Mouse (Mus musculus): Measurements from ENCODE around the gene Psme1. TPM values are rescaled to one million over a fixed set of nuclear protein-coding genes. Genes with fewer than 3 reads are reported as not detected.

Gene Psme1
- polyA plus RNA-seq, 1 experiment: 188 TPM

DNA sequence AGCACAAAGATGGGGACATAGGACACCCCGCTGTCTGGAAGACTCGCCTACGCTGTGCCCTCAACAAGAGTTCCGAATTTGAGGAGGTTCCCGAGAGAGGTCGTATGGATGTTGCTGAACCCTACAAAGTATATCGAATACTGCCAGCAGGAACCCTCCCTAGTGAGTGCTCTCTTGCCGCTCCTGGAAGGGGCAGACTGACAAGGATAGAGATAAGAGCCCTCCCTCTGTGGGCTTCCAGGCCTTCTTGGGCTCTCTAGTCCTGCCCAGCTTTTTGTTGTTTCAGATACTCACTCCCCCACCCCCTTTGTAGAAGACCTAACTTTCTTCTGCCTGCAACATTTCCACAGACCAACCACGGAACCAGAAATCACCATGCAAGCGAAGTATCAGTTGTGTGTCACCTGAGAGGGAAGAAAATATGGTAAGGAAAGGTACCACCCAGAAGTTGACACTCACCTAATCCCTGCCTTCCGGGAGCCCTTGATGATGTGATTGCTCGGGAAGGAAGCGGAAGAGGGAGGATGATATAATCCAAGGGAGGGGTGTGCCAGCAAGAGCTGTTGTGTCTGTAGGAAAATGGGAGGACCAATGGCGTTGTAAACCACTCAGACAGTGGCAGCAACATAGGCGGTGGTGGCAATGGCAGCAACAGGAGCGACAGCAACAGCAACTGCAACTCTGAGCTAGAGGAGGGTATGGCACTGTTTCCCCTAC is 28.0 kb downstream of the Psme1 start:
- Histone ChIP-seq H3K9ac (ENCODE audit: low read depth, poor library complexity, severe bottlenecking) (peak overlapping the region; percentile 23), H3K36me3 (ENCODE audit: control insufficient read depth, insufficient read depth, low read length, poor library complexity, severe bottlenecking) (peaks cover 35% of the 10 kb centered on the region), H3K9me3 (replicated peaks; ENCODE audit: control insufficient read depth, insufficient read depth, low read length, poor library complexity, severe bottlenecking) (no peaks in the 10 kb centered on the region), H3K4me3 (ENCODE audit: low read depth, low read length) (no peak overlapping the region), H3K27ac (ENCODE audit: insufficient read depth, low read length) (peak overlapping the region; percentile 46; the same call in 1 of the 2 replicates), H3K27me3 (ENCODE audit: control insufficient read depth, insufficient read depth, low read length, poor library complexity, severe bottlenecking) (no peaks in the 10 kb centered on the region), H3K4me1 (ENCODE audit: control insufficient read depth, insufficient read depth, low read length) (peaks cover 4% of the 10 kb centered on the region)
- no peak for TF ChIP-seq CTCF (IDR thresholded peaks at IDR 0.05; ENCODE audit: low read depth, low read length)
- TF ChIP-seq POLR2A (IDR thresholded peaks at IDR 0.05; ENCODE audit: insufficient read depth, low read length): no peak

DNA sequence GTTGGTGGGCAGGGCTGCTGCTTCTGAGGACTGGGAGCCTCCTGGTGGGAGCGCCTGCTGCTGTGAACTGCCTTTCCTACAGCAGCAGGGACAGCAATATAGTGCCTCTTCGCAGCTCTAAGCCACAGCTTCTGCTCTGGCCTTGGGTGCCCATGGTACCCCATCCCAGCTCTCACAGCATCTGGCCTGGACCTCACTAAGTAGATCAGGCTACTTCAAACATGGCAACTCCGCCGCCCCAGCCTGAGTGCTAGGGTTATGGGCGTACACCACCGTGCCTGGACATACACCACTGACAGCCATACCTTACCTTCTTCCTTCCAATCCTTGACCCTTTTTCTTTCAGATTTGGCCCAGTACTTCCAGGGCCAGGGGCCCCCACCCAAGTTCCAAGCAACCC is 30.4 kb downstream of the Psme1 start:
- TF ChIP-seq CTCF (IDR thresholded peaks at IDR 0.05; ENCODE audit: low read depth, low read length): no peak
- TF ChIP-seq EP300 (IDR thresholded peaks at IDR 0.05; ENCODE audit: insufficient read depth, low read depth, low read length): no peak
- TF ChIP-seq POLR2A (IDR thresholded peaks at IDR 0.05; ENCODE audit: insufficient read depth, low read length): no peak
- no peak overlapping the region for H3K4me3 ChIP-seq (ENCODE audit: low read depth, low read length)

DNA sequence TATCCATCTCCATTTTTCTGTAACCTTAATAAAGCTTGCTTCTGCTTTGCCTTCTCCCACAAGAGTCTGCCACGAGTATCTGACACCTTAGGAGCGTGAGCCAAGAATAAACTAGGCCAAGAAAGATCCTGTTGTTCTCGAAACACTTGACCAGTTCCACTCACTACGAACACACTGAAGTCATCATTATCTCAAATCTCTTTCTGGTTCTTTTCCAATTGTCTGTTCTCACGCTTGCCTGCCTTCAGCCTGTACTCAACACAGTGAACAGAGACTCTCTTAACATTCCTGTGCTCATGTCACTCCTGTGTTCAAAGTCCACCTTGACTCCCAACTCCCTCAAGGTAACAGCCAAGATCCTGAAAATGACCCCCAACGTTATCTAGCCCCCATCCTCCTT is 35.4 kb downstream of the Psme1 start:
- Histone ChIP-seq H3K4me3 (ENCODE audit: low read depth, low read length) (no peak overlapping the region), H3K36me3 (ENCODE audit: control insufficient read depth, insufficient read depth, low read length, poor library complexity, severe bottlenecking) (peaks cover 13% of the 10 kb centered on the region), H3K9me3 (replicated peaks; ENCODE audit: control insufficient read depth, insufficient read depth, low read length, poor library complexity, severe bottlenecking) (no peaks in the 10 kb centered on the region), H3K4me1 (ENCODE audit: control insufficient read depth, insufficient read depth, low read length) (no peaks in the 10 kb centered on the region), H3K27ac (ENCODE audit: insufficient read depth, low read length) (no peak overlapping the region), H3K9ac (ENCODE audit: low read depth, poor library complexity, severe bottlenecking) (no peak overlapping the region), H3K27me3 (ENCODE audit: control insufficient read depth, insufficient read depth, low read length, poor library complexity, severe bottlenecking) (no peaks in the 10 kb centered on the region)
- TF ChIP-seq POLR2A (IDR thresholded peaks at IDR 0.05; ENCODE audit: insufficient read depth, low read length): no peak
- TF ChIP-seq EP300 (IDR thresholded peaks at IDR 0.05; ENCODE audit: insufficient read depth, low read depth, low read length): no peak
- TF ChIP-seq CTCF (IDR thresholded peaks at IDR 0.05; ENCODE audit: low read depth, low read length): no peak

More for the DNA sequence above, 30.4 kb downstream of the Psme1 start:
- no peak overlapping the region for H3K27ac ChIP-seq (ENCODE audit: insufficient read depth, low read length)
- H3K9me3 ChIP-seq (replicated peaks; ENCODE audit: control insufficient read depth, insufficient read depth, low read length, poor library complexity, severe bottlenecking): no peaks in the 10 kb centered on the region
- no peak overlapping the region for H3K9ac ChIP-seq (ENCODE audit: low read depth, poor library complexity, severe bottlenecking)
- H3K4me1 ChIP-seq (ENCODE audit: control insufficient read depth, insufficient read depth, low read length): peaks cover 4% of the 10 kb centered on the region
- H3K36me3 ChIP-seq (ENCODE audit: control insufficient read depth, insufficient read depth, low read length, poor library complexity, severe bottlenecking): peaks cover 25% of the 10 kb centered on the region
- no peaks in the 10 kb centered on the region for H3K27me3 ChIP-seq (ENCODE audit: control insufficient read depth, insufficient read depth, low read length, poor library complexity, severe bottlenecking)

GRCm38 (mm10) chr14:55614565-55615178 is 36.7 kb downstream of the Psme1 start:
- H3K36me3 ChIP-seq (ENCODE audit: control insufficient read depth, insufficient read depth, low read length, poor library complexity, severe bottlenecking): no peaks in the 10 kb centered on the region
- TF ChIP-seq EP300 (IDR thresholded peaks at IDR 0.05; ENCODE audit: insufficient read depth, low read depth, low read length) (no peak), CTCF (IDR thresholded peaks at IDR 0.05; ENCODE audit: low read depth, low read length) (no peak), POLR2A (IDR thresholded peaks at IDR 0.05; ENCODE audit: insufficient read depth, low read length) (no peak)
- no peaks in the 10 kb centered on the region for H3K9me3 ChIP-seq (replicated peaks; ENCODE audit: control insufficient read depth, insufficient read depth, low read length, poor library complexity, severe bottlenecking)
- H3K27me3 ChIP-seq (ENCODE audit: control insufficient read depth, insufficient read depth, low read length, poor library complexity, severe bottlenecking): no peaks in the 10 kb centered on the region
- H3K4me1 ChIP-seq (ENCODE audit: control insufficient read depth, insufficient read depth, low read length): no peaks in the 10 kb centered on the region
- H3K9ac ChIP-seq (ENCODE audit: low read depth, poor library complexity, severe bottlenecking): no peak overlapping the region
- no peak overlapping the region for H3K4me3 ChIP-seq (ENCODE audit: low read depth, low read length)
- no peak overlapping the region for H3K27ac ChIP-seq (ENCODE audit: insufficient read depth, low read length)

DNA sequence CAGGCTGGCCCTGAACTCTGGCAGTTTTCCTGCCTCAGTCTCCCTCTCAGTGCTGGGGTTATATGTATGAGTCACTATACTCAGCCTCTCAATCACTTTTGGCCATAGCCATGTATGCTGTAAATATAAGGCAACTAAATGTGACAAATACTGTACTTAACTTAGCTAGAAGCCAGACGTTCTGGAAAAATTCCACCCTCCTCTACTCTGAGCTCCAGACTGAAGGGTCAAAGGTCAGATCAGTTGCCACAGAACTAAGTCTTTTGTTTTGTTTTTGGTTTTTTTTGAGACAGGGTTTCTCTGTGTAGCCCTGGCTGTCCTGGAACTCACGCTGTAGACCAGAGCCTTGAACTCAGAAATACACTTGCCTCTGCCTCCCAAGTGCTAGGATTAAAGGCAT is 38.0 kb downstream of the Psme1 start:
- TF ChIP-seq POLR2A (IDR thresholded peaks at IDR 0.05; ENCODE audit: insufficient read depth, low read length): no peak
- no peak for TF ChIP-seq CTCF (IDR thresholded peaks at IDR 0.05; ENCODE audit: low read depth, low read length)
- no peak for TF ChIP-seq EP300 (IDR thresholded peaks at IDR 0.05; ENCODE audit: insufficient read depth, low read depth, low read length)
- Histone ChIP-seq H3K4me1 (ENCODE audit: control insufficient read depth, insufficient read depth, low read length) (no peaks in the 10 kb centered on the region), H3K4me3 (ENCODE audit: low read depth, low read length) (no peak overlapping the region), H3K9ac (ENCODE audit: low read depth, poor library complexity, severe bottlenecking) (no peak overlapping the region), H3K27ac (ENCODE audit: insufficient read depth, low read length) (no peak overlapping the region), H3K36me3 (ENCODE audit: control insufficient read depth, insufficient read depth, low read length, poor library complexity, severe bottlenecking) (no peaks in the 10 kb centered on the region), H3K9me3 (replicated peaks; ENCODE audit: control insufficient read depth, insufficient read depth, low read length, poor library complexity, severe bottlenecking) (no peaks in the 10 kb centered on the region), H3K27me3 (ENCODE audit: control insufficient read depth, insufficient read depth, low read length, poor library complexity, severe bottlenecking) (no peaks in the 10 kb centered on the region)

- H3K4me3 ChIP-seq (ENCODE audit: low read depth, low read length): no peak overlapping the region
- H3K27ac ChIP-seq (ENCODE audit: insufficient read depth, low read length): peak overlapping the region; percentile 67
- H3K27me3 ChIP-seq (ENCODE audit: control insufficient read depth, insufficient read depth, low read length, poor library complexity, severe bottlenecking): no peaks in the 10 kb centered on the region
- no peaks in the 10 kb centered on the region for H3K9me3 ChIP-seq (replicated peaks; ENCODE audit: control insufficient read depth, insufficient read depth, low read length, poor library complexity, severe bottlenecking)
- no peaks in the 10 kb centered on the region for H3K36me3 ChIP-seq (ENCODE audit: control insufficient read depth, insufficient read depth, low read length, poor library complexity, severe bottlenecking)
- TF ChIP-seq CTCF (IDR thresholded peaks at IDR 0.05; ENCODE audit: low read depth, low read length) (no peak), EP300 (IDR thresholded peaks at IDR 0.05; ENCODE audit: insufficient read depth, low read depth, low read length) (no peak), POLR2A (IDR thresholded peaks at IDR 0.05; ENCODE audit: insufficient read depth, low read length) (no peak)
- no peak overlapping the region for H3K9ac ChIP-seq (ENCODE audit: low read depth, poor library complexity, severe bottlenecking)
- H3K4me1 ChIP-seq (ENCODE audit: control insufficient read depth, insufficient read depth, low read length): no peaks in the 10 kb centered on the region
Observed at GRCm38 (mm10) chr14:55616844-55617243, 38.9 kb downstream of the Psme1 start.
